Mouse (Mus musculus): ENCODE measurements around the gene Zfp655.

GRCm38 (mm10) chr5:145190875-145191798, 40.4 kb upstream of the Zfp655 start:
- TF ChIP-seq CTCF (IDR thresholded peaks at IDR 0.05; ENCODE audit: extremely low read depth, insufficient read depth, low read length) (no peak), POLR2A (IDR thresholded peaks at IDR 0.05; ENCODE audit: extremely low read depth, insufficient read depth, low read length) (peak; percentile 77)

Data from cortical plate, adult 2 months (tissue).